Mouse (Mus musculus) kidney, postnatal 10 days (tissue): ENCODE measurements around the gene Cyfip2.

ENCODE experiments used
- DNase-seq: peaks from one replicate; pipeline ENCODE4 v3.0.0; 2021; ENCODE audit warnings: mixed read lengths

Cyfip2 gene

GRCm38 (mm10) chr11:46307768-46308167 lies 4.9 kb downstream of the Cyfip2 start:
- no peak for DNase-seq

DNA sequence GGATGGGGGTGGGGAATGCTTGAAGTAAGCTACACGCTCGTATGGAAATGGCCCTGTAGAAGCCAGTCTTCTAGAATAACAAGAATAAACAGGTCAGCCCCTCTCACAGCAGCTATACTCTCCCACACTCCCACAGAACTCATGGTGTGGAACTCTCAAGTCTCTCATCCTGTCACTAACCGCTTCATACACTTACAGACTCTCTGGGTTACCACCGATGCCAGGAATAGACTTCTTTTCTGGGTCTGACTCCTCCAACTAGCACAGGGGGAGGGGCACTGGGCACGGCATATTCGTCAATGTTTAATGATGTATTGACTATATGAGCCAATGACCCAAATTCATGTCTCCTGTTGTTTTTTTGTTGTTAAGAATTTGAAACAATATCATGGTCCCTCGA lies 5.9 kb downstream of the Cyfip2 start:
- no peak for DNase-seq

- no peak for DNase-seq
Measured at GRCm38 (mm10) chr11:46305881-46306520, 6.7 kb downstream of the Cyfip2 start.

- DNase-seq, result no peak
Measured at GRCm38 (mm10) chr11:46304864-46305710, 7.6 kb downstream of the Cyfip2 start.

DNA sequence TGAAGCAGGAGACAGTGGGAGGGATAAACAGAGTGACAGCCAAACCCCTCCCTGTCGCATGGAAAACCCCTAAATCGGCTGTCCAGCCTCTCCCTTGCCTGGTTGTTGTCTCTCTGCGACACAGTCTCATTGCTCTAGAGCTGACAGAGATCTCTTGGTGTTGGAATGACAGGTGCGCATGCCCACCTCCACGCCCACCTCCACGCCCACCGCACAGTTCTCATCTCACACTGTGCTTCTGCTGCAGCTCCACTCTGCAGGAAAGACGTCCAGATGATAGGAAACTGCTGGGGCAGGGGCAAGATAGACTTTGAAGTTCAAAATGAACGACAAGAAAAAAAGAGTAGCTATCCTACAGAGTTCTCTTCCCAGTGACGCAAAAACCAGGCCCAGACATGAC lies 8.6 kb downstream of the Cyfip2 start:
- no peak for DNase-seq

- no peak for DNase-seq
Measured at GRCm38 (mm10) chr11:46302471-46302870, 10.2 kb downstream of the Cyfip2 start.

- DNase-seq, result no peak
Measured at GRCm38 (mm10) chr11:46301579-46302248, 10.9 kb downstream of the Cyfip2 start.

GRCm38 (mm10) chr11:46299901-46300300 lies 12.8 kb downstream of the Cyfip2 start:
- no peak for DNase-seq

- DNase-seq, result no peak
Measured at GRCm38 (mm10) chr11:46298889-46299785, 13.5 kb downstream of the Cyfip2 start.

GRCm38 (mm10) chr11:46294390-46294789 lies 18.3 kb downstream of the Cyfip2 start:
- DNase-seq, result no peak

DNA sequence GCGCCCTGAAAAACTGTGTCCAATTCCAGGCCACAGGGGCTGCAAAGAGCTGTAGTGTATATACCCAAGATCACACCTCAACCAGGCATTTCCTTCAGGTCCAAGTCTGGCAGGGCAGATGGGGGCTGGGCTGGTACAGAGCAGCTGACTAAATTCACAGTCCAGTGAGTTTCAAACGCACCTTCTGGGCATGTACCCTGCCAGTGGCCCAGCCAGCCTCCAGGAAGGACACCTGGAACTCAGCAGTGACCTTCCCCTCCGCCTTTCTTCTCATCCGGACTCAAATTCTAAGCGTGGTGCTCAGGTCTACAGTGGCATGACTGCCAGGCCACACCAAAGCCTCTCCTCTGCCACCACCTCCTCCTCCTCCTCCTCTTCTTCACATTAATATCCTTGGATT lies 19.2 kb downstream of the Cyfip2 start:
- peak; percentile 60 for DNase-seq

GRCm38 (mm10) chr11:46290988-46291405 lies 21.7 kb downstream of the Cyfip2 start:
- peak; percentile 36 for DNase-seq

DNA sequence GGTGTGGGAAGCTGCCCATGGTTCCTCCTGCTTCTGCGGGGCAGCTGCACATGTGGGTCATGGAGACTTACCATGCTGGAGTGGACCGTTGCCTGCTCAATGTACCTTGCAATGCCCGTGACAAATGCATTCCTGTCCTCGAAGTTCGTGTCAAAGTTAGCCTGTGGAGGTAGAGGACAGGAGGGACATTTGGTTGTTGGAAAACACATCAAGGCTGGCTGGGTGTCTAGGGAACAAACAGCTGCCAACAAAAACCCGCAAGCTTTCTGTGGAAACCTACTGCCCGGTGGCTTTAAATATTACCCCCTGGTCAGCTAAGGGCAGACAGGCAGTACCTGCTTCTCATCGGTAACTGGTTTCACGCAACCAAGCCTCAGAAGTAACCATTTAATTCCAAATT lies 23.1 kb downstream of the Cyfip2 start:
- DNase-seq, result no peak

DNA sequence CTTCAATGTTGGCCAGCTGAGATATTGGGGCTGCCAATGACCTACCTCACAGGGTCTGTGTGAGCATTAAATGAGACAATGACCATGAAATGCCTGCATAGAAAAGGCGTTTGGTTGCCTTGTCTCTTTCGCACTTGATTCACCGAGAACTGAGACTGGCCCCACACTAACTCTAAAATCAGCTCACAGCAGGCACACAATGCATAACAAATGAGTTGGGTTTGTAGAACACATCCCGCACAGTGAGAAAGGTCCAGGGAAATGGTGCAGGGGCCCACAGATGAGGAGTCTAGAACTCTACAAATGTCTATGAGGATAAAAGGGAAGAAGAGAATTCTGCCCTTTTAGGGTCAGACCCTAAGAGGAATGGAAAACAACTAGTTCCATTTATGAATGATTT lies 23.6 kb downstream of the Cyfip2 start:
- no peak for DNase-seq

- DNase-seq, result no peak
Measured at GRCm38 (mm10) chr11:46288091-46288490, 24.6 kb downstream of the Cyfip2 start.

- DNase-seq, result peak; percentile 64
Measured at GRCm38 (mm10) chr11:46286803-46287202, 25.9 kb downstream of the Cyfip2 start.

GRCm38 (mm10) chr11:46283800-46284199 lies 28.9 kb downstream of the Cyfip2 start:
- DNase-seq, result no peak

DNA sequence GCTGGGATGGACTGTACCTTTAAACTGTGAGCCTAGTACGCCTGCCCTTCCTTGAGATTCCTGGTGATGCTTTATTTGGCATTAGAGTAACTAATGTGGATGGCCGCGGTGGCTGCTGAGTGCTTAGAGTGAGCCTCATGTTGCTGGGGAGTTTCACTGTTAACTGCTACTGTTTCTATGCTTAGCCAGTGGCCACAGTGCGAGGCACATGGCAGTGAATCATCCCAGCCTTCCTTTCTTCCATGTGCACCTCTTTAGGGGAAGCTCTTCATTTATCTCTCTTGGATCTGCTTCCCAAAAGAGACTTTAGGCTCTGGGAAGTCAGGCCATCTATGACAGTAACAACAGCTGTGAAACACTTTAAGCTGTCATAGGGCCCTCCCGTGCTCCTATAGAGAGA lies 30.0 kb downstream of the Cyfip2 start:
- no peak for DNase-seq

GRCm38 (mm10) chr11:46278709-46279108 lies 34.0 kb downstream of the Cyfip2 start:
- DNase-seq, result no peak

DNA sequence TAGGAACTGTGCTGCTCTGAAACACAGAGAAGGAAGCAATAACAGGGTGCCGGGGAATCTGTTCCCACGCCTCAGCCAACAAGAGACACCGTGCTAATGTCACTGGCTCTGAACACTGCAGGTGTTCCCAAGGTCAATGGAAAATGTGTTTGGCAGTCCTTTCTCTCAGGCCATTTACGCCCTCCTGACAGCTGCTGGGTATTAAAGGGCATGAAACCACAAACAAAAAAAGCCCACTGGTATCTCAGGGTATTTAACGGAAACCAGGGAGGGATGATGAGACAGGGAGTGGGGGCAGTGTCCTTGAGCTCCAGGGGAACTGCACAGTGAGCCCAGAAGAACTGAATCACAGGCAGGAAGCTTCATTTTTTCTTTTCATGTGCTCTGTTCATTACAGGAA lies 34.5 kb downstream of the Cyfip2 start:
- no peak for DNase-seq

DNA sequence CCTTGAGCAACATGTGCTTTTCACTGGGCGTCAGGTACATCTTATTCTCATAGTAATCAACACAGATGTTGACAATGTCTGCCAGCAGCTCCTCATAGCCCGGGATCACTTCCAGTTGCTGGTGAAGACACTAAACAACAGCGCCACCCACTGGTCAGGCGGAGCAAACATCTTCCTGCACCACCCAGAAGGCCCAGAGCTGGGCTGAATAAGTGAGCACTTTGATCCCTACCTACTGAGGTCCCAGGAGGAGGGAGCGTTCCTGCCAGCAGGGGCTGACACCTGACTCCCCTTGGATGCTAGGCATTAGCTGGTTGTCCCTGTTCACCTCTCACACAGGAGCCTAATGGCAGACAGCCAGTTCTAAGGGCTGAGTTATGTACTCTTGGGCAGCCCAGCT lies 35.9 kb downstream of the Cyfip2 start:
- DNase-seq, result peak; percentile 44

- DNase-seq, result no peak
Measured at GRCm38 (mm10) chr11:46276168-46276567, 36.5 kb downstream of the Cyfip2 start.

DNA sequence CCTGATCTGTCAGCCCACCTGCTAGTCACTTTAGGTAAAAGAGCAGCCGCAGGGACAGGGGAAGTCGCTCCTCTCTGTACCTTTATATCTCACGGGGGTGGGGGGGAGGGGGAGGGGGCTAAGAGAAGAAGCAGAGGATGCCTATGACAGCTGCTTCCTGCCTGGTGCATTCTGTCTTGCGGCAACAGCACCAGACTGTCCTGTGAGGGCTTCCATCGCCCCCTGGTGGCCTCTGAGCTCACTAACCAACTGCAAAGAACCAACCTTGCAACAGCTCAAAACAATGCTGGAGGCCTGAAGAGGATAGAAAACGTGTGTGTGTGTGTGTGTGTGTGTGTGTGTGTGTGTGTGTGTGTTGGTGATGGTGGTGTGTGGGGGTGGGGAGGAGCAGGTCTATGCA lies 37.4 kb downstream of the Cyfip2 start:
- peak; percentile 89 for DNase-seq
